In genomic region chr2:14629814-14630492, GRCm38 (mm10) we compare ENCODE assay signal across 22 mouse cellular contexts. TPM values are rescaled to one million over a fixed set of nuclear protein-coding genes. Genes with fewer than 3 reads are reported as not detected.
"Had no signal": no experiment of that assay in that cellular context is flagged by ENCODE, and none has a peak within 500 bp of the region (broad histone marks: within the 10 kb centered on the region; RNA-seq: fewer than 3 reads in every experiment).

No protein-coding gene starts in this region.

- H3K4me2 ChIP-seq: limb, embryonic 13.5 days; liver, embryonic 12.5 days; liver, embryonic 15.5 days; midbrain, embryonic 12.5 days; midbrain, embryonic 15.5 days; neural tube, embryonic 12.5 days; neural tube, embryonic 15.5 days had no signal

- H3K9me3 ChIP-seq: limb, embryonic 10.5 days; limb, embryonic 13.5 days; liver, embryonic 12.5 days; liver, embryonic 15.5 days; megakaryocyte, embryonic 14.5 days; midbrain, embryonic 12.5 days; midbrain, embryonic 15.5 days; neural tube, embryonic 12.5 days; neural tube, embryonic 15.5 days had no signal

- DNase-seq: kidney, adult 2 months; kidney, postnatal 10 days; kidney, postnatal 4 days; liver; right cerebral cortex, adult 18-20 months; right cerebral cortex, postnatal 14 days; right cerebral cortex, postnatal 4 days; thymus, adult 2 months; thymus, postnatal 14 days; thymus, postnatal 4 days had no signal

- H3K4me3 ChIP-seq: limb, embryonic 10.5 days; limb, embryonic 13.5 days; liver, embryonic 12.5 days; liver, embryonic 15.5 days; megakaryocyte, embryonic 14.5 days; midbrain, embryonic 12.5 days; midbrain, embryonic 15.5 days; neural tube, embryonic 12.5 days; neural tube, embryonic 15.5 days had no signal

- H3K27me3 ChIP-seq: limb, embryonic 13.5 days; liver, embryonic 12.5 days; liver, embryonic 15.5 days; megakaryocyte, embryonic 14.5 days; midbrain, embryonic 12.5 days; midbrain, embryonic 15.5 days; neural tube, embryonic 12.5 days; neural tube, embryonic 15.5 days had no signal

- H3K36me3 ChIP-seq: limb, embryonic 10.5 days; limb, embryonic 13.5 days; liver, embryonic 12.5 days; liver, embryonic 15.5 days; midbrain, embryonic 12.5 days; midbrain, embryonic 15.5 days; neural tube, embryonic 12.5 days; neural tube, embryonic 15.5 days had no signal

- H3K9ac ChIP-seq: limb, embryonic 13.5 days; liver, embryonic 12.5 days; liver, embryonic 15.5 days; midbrain, embryonic 12.5 days; midbrain, embryonic 15.5 days; neural tube, embryonic 12.5 days; neural tube, embryonic 15.5 days had no signal

- H3K4me1 ChIP-seq: liver, embryonic 12.5 days; liver, embryonic 15.5 days; midbrain, embryonic 12.5 days; midbrain, embryonic 15.5 days; neural tube, embryonic 12.5 days; neural tube, embryonic 15.5 days had no signal

- H3K27ac ChIP-seq: limb, embryonic 10.5 days; limb, embryonic 13.5 days; liver, embryonic 12.5 days; liver, embryonic 15.5 days; macrophage; midbrain, embryonic 12.5 days; midbrain, embryonic 15.5 days; neural tube, embryonic 12.5 days; neural tube, embryonic 15.5 days; stomach, postnatal 0 days had no signal

- ATAC-seq: intestine, postnatal 0 days; liver, embryonic 12.5 days; midbrain, embryonic 15.5 days had no signal

RNA-seq across cellular contexts. Expression of gene Cacnb2, which starts 27.1 kb away (rescaled TPM):
- polyA plus RNA-seq: macrophage had no signal
